Mouse (Mus musculus): ENCODE measurements around the gene Brk1. TPM values are rescaled to one million over a fixed set of nuclear protein-coding genes. Genes with fewer than 3 reads are reported as not detected.

Gene Brk1
- total RNA-seq, 1 experiment = 113 TPM

GRCm38 (mm10) chr6:113609293-113609692, 4.7 kb downstream of the Brk1 start:
- Histone ChIP-seq H3K9ac (ENCODE audit: insufficient read depth, low read depth, low read length, poor library complexity, severe bottlenecking) (no peak overlapping the region), H3K4me1 (ENCODE audit: control insufficient read depth in 2 of 2, insufficient read depth in 2 of 2, low read length in 2 of 2, poor library complexity in 1 of 2) (peaks cover 0 to 2% of the 10 kb centered on the region in 2 experiments; a peak in 1 of 4 replicates), H3K27ac (ENCODE audit: insufficient read depth, low read depth, low read length, poor library complexity, severe bottlenecking) (no peak overlapping the region), H3K9me3 (ENCODE audit: control insufficient read depth, insufficient read depth, low read depth, low read length) (no peaks in the 10 kb centered on the region), H3K4me3 (ENCODE audit: insufficient read depth in 1 of 2, low read depth in 1 of 2, low read length in 2 of 2, poor library complexity in 1 of 2, severe bottlenecking in 1 of 2) (no peak overlapping the region), H3K36me3 (ENCODE audit: control insufficient read depth, insufficient read depth, low read length, poor library complexity, severe bottlenecking) (peaks cover 7% of the 10 kb centered on the region)
- DNase-seq (ENCODE audit: low read depth, low spot score) = no peak
- no peak for TF ChIP-seq ZC3H11A (IDR thresholded peaks at IDR 0.05; ENCODE audit: borderline replicate concordance, low read depth, low read length)
- no peak for TF ChIP-seq HCFC1 (IDR thresholded peaks at IDR 0.05; ENCODE audit: borderline replicate concordance, insufficient read depth, low read length)
- in situ Hi-C loops (cut with MboI; ENCODE audit: low sequenced_read_pairs in 2 of 2, unreplicated experiment in 2 of 2) = no loop called here

GRCm38 (mm10) chr6:113612258-113612969, 7.8 kb downstream of the Brk1 start:
- peaks cover 18% of the 10 kb centered on the region for H3K36me3 ChIP-seq (ENCODE audit: control insufficient read depth, insufficient read depth, low read length, poor library complexity, severe bottlenecking)
- H3K9me3 ChIP-seq (ENCODE audit: control insufficient read depth, insufficient read depth, low read depth, low read length) = no peaks in the 10 kb centered on the region
- TF ChIP-seq ZC3H11A (IDR thresholded peaks at IDR 0.05; ENCODE audit: borderline replicate concordance, low read depth, low read length) (no peak), ZNF384 (IDR thresholded peaks at IDR 0.05; ENCODE audit: low read depth, low read length) (no peak), MAFK (IDR thresholded peaks at IDR 0.05; ENCODE audit: insufficient read depth, low read depth, low read length) (no peak), CHD2 (IDR thresholded peaks at IDR 0.05; ENCODE audit: low read depth, low read length) (no peak), HCFC1 (IDR thresholded peaks at IDR 0.05; ENCODE audit: borderline replicate concordance, insufficient read depth, low read length) (no peak)
- no peak overlapping the region for H3K4me3 ChIP-seq (ENCODE audit: insufficient read depth in 1 of 2, low read depth in 1 of 2, low read length in 2 of 2, poor library complexity in 1 of 2, severe bottlenecking in 1 of 2)
- no peak overlapping the region for H3K9ac ChIP-seq (ENCODE audit: insufficient read depth, low read depth, low read length, poor library complexity, severe bottlenecking)
- no peak for DNase-seq (ENCODE audit: low read depth, low spot score)
- peaks cover 0 to 4% of the 10 kb centered on the region in 2 experiments; a peak in 1 of 4 replicates for H3K4me1 ChIP-seq (ENCODE audit: control insufficient read depth in 2 of 2, insufficient read depth in 2 of 2, low read length in 2 of 2, poor library complexity in 1 of 2)
- in situ Hi-C loops (cut with MboI; ENCODE audit: low sequenced_read_pairs in 2 of 2, unreplicated experiment in 2 of 2) = no loop called here
- no peak overlapping the region for H3K27ac ChIP-seq (ENCODE audit: insufficient read depth, low read depth, low read length, poor library complexity, severe bottlenecking)

- no peak overlapping the region for H3K9ac ChIP-seq (ENCODE audit: insufficient read depth, low read depth, low read length, poor library complexity, severe bottlenecking)
- peaks cover 17% of the 10 kb centered on the region for H3K36me3 ChIP-seq (ENCODE audit: control insufficient read depth, insufficient read depth, low read length, poor library complexity, severe bottlenecking)
- in situ Hi-C loops (cut with MboI; ENCODE audit: low sequenced_read_pairs in 2 of 2, unreplicated experiment in 2 of 2) = no loop called here
- no peaks in the 10 kb centered on the region for H3K9me3 ChIP-seq (ENCODE audit: control insufficient read depth, insufficient read depth, low read depth, low read length)
- peaks cover 0 to 8% of the 10 kb centered on the region in 2 experiments; a peak in 1 of 4 replicates for H3K4me1 ChIP-seq (ENCODE audit: control insufficient read depth in 2 of 2, insufficient read depth in 2 of 2, low read length in 2 of 2, poor library complexity in 1 of 2)
- TF ChIP-seq HCFC1 (IDR thresholded peaks at IDR 0.05; ENCODE audit: borderline replicate concordance, insufficient read depth, low read length) (no peak), MAFK (IDR thresholded peaks at IDR 0.05; ENCODE audit: insufficient read depth, low read depth, low read length) (no peak), CHD2 (IDR thresholded peaks at IDR 0.05; ENCODE audit: low read depth, low read length) (no peak), ZNF384 (IDR thresholded peaks at IDR 0.05; ENCODE audit: low read depth, low read length) (no peak), ZC3H11A (IDR thresholded peaks at IDR 0.05; ENCODE audit: borderline replicate concordance, low read depth, low read length) (no peak)
- H3K4me3 ChIP-seq (ENCODE audit: insufficient read depth in 1 of 2, low read depth in 1 of 2, low read length in 2 of 2, poor library complexity in 1 of 2, severe bottlenecking in 1 of 2) = no peak overlapping the region
- no peak for DNase-seq (ENCODE audit: low read depth, low spot score)
- no peak overlapping the region for H3K27ac ChIP-seq (ENCODE audit: insufficient read depth, low read depth, low read length, poor library complexity, severe bottlenecking)
Measured at GRCm38 (mm10) chr6:113614152-113614551, 9.6 kb downstream of the Brk1 start.

GRCm38 (mm10) chr6:113614997-113615396, 10.4 kb downstream of the Brk1 start:
- Histone ChIP-seq H3K9me3 (ENCODE audit: control insufficient read depth, insufficient read depth, low read depth, low read length) (no peaks in the 10 kb centered on the region), H3K9ac (ENCODE audit: insufficient read depth, low read depth, low read length, poor library complexity, severe bottlenecking) (no peak overlapping the region), H3K4me3 (ENCODE audit: insufficient read depth in 1 of 2, low read depth in 1 of 2, low read length in 2 of 2, poor library complexity in 1 of 2, severe bottlenecking in 1 of 2) (no peak overlapping the region), H3K27ac (ENCODE audit: insufficient read depth, low read depth, low read length, poor library complexity, severe bottlenecking) (no peak overlapping the region), H3K4me1 (ENCODE audit: control insufficient read depth in 2 of 2, insufficient read depth in 2 of 2, low read length in 2 of 2, poor library complexity in 1 of 2) (peaks cover 0 to 8% of the 10 kb centered on the region in 2 experiments; a peak in 1 of 4 replicates), H3K36me3 (ENCODE audit: control insufficient read depth, insufficient read depth, low read length, poor library complexity, severe bottlenecking) (peaks cover 16% of the 10 kb centered on the region)
- no peak for DNase-seq (ENCODE audit: low read depth, low spot score)
- in situ Hi-C loops (cut with MboI; ENCODE audit: low sequenced_read_pairs in 2 of 2, unreplicated experiment in 2 of 2) = no loop called here
- TF ChIP-seq ZNF384 (IDR thresholded peaks at IDR 0.05; ENCODE audit: low read depth, low read length) = no peak
- no peak for TF ChIP-seq CHD2 (IDR thresholded peaks at IDR 0.05; ENCODE audit: low read depth, low read length)
- TF ChIP-seq HCFC1 (IDR thresholded peaks at IDR 0.05; ENCODE audit: borderline replicate concordance, insufficient read depth, low read length) = no peak
- TF ChIP-seq ZC3H11A (IDR thresholded peaks at IDR 0.05; ENCODE audit: borderline replicate concordance, low read depth, low read length) = no peak
- TF ChIP-seq MAFK (IDR thresholded peaks at IDR 0.05; ENCODE audit: insufficient read depth, low read depth, low read length) = no peak

Data from ES-E14 (cell line).